Mouse (Mus musculus) embryonic facial prominence, embryonic 11.5 days (tissue): ENCODE measurements around the gene Prom1. TPM values are rescaled to one million over a fixed set of nuclear protein-coding genes. Genes with fewer than 3 reads are reported as not detected.

Source experiments
- ATAC-seq: fragments of 200-750 bp; cut with Nextera tagmentation; replicated peaks from 2 replicates; pipeline ENCODE4 v1.8.0; 2017; ENCODE audit warnings: low read depth; ENCODE audit not compliant: insufficient number of reproducible peaks, low FRiP score, low TSS enrichment
- DNase-seq: peaks from one replicate; pipeline ENCODE4 v3.0.0-alpha.2; 2015; ENCODE audit warnings: low spot score
- H3K27ac ChIP-seq: fragments of 300-500 bp; sonication (generic); replicated peaks from 2 replicates; pipeline ENCODE4 v1.5.1; 2014; ENCODE audit warnings: mild to moderate bottlenecking, low read depth, low read length, control low read depth
- H3K27me3 ChIP-seq: fragments of 300-500 bp; sonication (generic); 2 replicates; pipeline ENCODE4 v1.6.1; 2014; ENCODE audit warnings: mild to moderate bottlenecking, low read length, moderate library complexity, mixed read lengths; ENCODE audit not compliant: control insufficient read depth, insufficient read depth
- H3K36me3 ChIP-seq: fragments of 300-500 bp; sonication (generic); replicated peaks from 2 replicates; pipeline ENCODE4 v1.6.1; 2014; ENCODE audit warnings: low read depth, mild to moderate bottlenecking, low read length, moderate library complexity, mixed read lengths; ENCODE audit not compliant: control insufficient read depth, insufficient read depth
- H3K4me1 ChIP-seq: fragments of 300-500 bp; sonication (generic); 2 replicates; pipeline ENCODE4 v1.6.1; 2014; ENCODE audit warnings: low read length, mixed read lengths; ENCODE audit not compliant: control insufficient read depth, insufficient read depth
- H3K4me2 ChIP-seq: fragments of 300-500 bp; sonication (generic); 2 replicates; pipeline ENCODE4 v1.6.1; 2014; ENCODE audit warnings: low read depth, mild to moderate bottlenecking, control low read depth, low read length, moderate library complexity
- H3K4me3 ChIP-seq: fragments of 300-500 bp; sonication (generic); 2 replicates; pipeline ENCODE4 v1.5.1; 2014; ENCODE audit warnings: low read depth, low read length, control low read depth
- H3K9ac ChIP-seq: fragments of 300-500 bp; sonication (generic); replicated peaks from 2 replicates; pipeline ENCODE4 v1.6.1; 2014; ENCODE audit warnings: mild to moderate bottlenecking, control low read depth, low read length
- H3K9me3 ChIP-seq: fragments of 300-500 bp; sonication (generic); replicated peaks from 2 replicates; pipeline ENCODE4 v1.6.1; 2016; ENCODE audit warnings: mild to moderate bottlenecking, low read length, inconsistent platforms, mixed read lengths; ENCODE audit not compliant: control insufficient read depth
- WGBS: fragments of 180-500 bp; shearing (Covaris S2); extraction: QIAGEN DNeasy Blood & Tissue Kit; methylation state at CpG from one replicate; pipeline ENCODE4 v1.1.7; 2014; 5-methylcytosine and 5-hydroxymethylcytosine counted together
- polyA plus RNA-seq: library from polyadenylated mRNA; unstranded; fragments of >200 nt; fragmentation: Nextera tagmentation; extraction: Ambion mirVana; gene quantifications from 2 replicates; pipeline ENCODE4 v1.2.1, GENCODE M21; 2014

The Prom1 gene
- polyA plus RNA-seq, 1 experiment from 2014 or later: 126 TPM

DNA sequence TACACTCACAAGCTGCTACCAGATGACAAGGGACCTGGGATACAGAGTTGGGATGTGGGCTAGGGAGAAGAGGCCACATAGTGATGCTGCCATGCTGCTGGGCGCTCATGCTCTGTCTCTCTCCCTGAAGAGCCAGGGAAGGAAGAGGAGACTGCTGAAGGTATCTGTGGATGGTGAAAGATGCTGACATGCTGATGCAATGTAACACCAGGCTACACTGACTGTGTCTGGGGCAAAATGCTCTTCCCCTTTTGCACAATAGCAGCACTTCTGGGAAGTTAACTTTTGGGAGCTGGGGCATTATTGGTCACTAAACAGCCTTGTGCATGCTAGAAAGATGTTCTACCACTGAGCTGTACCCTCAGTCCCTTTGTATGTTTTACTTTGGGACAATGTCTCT, 26.4 kb downstream of the Prom1 start:
- DNase-seq (no peak), ATAC-seq (no peak)
- Histone ChIP-seq H3K9me3 (no peaks in the 10 kb centered on the region), H3K4me1 (no peaks in the 10 kb centered on the region), H3K27me3 (no peaks in the 10 kb centered on the region), H3K27ac (no peak overlapping the region), H3K4me2 (no peak overlapping the region), H3K36me3 (0 out of 2 replicates have a peak, but pooled peaks cover under 1% of the 10 kb centered on the region), H3K4me3 (no peak overlapping the region), H3K9ac (no peak overlapping the region)
- WGBS: 94% methylated on average over 1 of the region's 1 CpGs

GRCm38 (mm10) chr5:44073634-44074033, 28.2 kb downstream of the Prom1 start:
- 80% methylated on average over 3 of the region's 3 CpGs for WGBS

GRCm38 (mm10) chr5:44070529-44071133, 31.2 kb downstream of the Prom1 start:
- H3K4me1 ChIP-seq: no peaks in the 10 kb centered on the region
- H3K36me3 ChIP-seq: no peaks in the 10 kb centered on the region
- no peak overlapping the region for H3K4me2 ChIP-seq
- ATAC-seq: no peak
- DNase-seq: no peak
- no peaks in the 10 kb centered on the region for H3K27me3 ChIP-seq
- 86% methylated on average over 7 of the region's 7 CpGs for WGBS
- H3K9ac ChIP-seq: no peak overlapping the region
- no peak overlapping the region for H3K27ac ChIP-seq
- no peaks in the 10 kb centered on the region for H3K9me3 ChIP-seq
- H3K4me3 ChIP-seq: no peak overlapping the region

More at GRCm38 (mm10) chr5:44073634-44074033, 28.2 kb downstream of the Prom1 start:
- Histone ChIP-seq H3K4me3 (no peak overlapping the region), H3K27ac (no peak overlapping the region), H3K9me3 (no peaks in the 10 kb centered on the region), H3K36me3 (no peaks in the 10 kb centered on the region), H3K9ac (no peak overlapping the region), H3K27me3 (no peaks in the 10 kb centered on the region), H3K4me2 (no peak overlapping the region), H3K4me1 (no peaks in the 10 kb centered on the region)
- DNase-seq: no peak
- ATAC-seq: no peak

GRCm38 (mm10) chr5:44058258-44058657, 43.6 kb downstream of the Prom1 start:
- H3K4me1 ChIP-seq: no peaks in the 10 kb centered on the region
- no peak overlapping the region for H3K4me3 ChIP-seq
- H3K4me2 ChIP-seq: no peak overlapping the region
- H3K27ac ChIP-seq: no peak overlapping the region
- no peaks in the 10 kb centered on the region for H3K27me3 ChIP-seq
- no peaks in the 10 kb centered on the region for H3K9me3 ChIP-seq
- H3K9ac ChIP-seq: no peak overlapping the region
- DNase-seq (no peak), ATAC-seq (no peak)
- no peaks in the 10 kb centered on the region; the same call in 1 of the 2 replicates for H3K36me3 ChIP-seq
- WGBS: 97% methylated on average over 3 of the region's 3 CpGs

- Histone ChIP-seq H3K27me3 (no peaks in the 10 kb centered on the region), H3K36me3 (no peaks in the 10 kb centered on the region), H3K9ac (no peak overlapping the region), H3K4me3 (no peak overlapping the region), H3K27ac (no peak overlapping the region), H3K4me1 (no peaks in the 10 kb centered on the region), H3K4me2 (no peak overlapping the region), H3K9me3 (no peaks in the 10 kb centered on the region)
- ATAC-seq (no peak), DNase-seq (no peak)
- 64% methylated on average over 8 of the region's 8 CpGs for WGBS
These were observed 51.6 kb downstream of the Prom1 start for GRCm38 (mm10) chr5:44050213-44050612.

DNA sequence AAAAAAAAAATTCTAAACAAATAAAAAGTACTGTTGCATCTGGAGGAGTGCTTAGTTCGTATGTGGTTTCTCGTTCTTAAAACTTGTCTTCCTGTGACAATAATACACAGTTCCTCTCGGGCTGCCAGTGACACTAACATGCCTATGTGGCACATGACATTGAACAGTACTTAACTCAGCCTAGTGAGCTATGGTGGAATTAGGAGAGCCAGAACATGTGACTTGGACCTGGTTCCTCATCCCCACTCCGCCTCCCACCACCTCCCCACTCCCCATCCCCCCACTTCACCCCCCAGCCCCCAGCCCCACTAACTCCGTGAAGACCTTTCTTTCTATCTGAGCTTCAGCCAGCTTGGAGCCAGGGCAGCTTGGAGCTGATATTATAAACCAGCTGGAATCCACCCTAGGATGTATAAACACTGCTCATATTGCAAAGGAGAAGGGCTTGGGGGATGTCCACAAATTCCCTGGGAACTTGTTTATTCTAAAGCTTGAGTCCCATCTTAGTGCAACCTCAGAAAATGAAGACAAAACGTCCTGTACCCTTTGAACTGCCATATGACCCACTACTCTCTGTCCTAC, 52.3 kb downstream of the Prom1 start:
- H3K9ac ChIP-seq: no peak overlapping the region
- no peak for DNase-seq
- H3K27me3 ChIP-seq: no peaks in the 10 kb centered on the region
- H3K4me3 ChIP-seq: no peak overlapping the region
- H3K4me2 ChIP-seq: no peak overlapping the region
- no peaks in the 10 kb centered on the region for H3K36me3 ChIP-seq
- H3K27ac ChIP-seq: no peak overlapping the region
- no peaks in the 10 kb centered on the region for H3K9me3 ChIP-seq
- 66% methylated on average over 6 of the region's 6 CpGs for WGBS
- ATAC-seq: no peak
- no peaks in the 10 kb centered on the region for H3K4me1 ChIP-seq

GRCm38 (mm10) chr5:44048568-44049363, 53.1 kb downstream of the Prom1 start:
- H3K4me1 ChIP-seq: no peaks in the 10 kb centered on the region
- no peak overlapping the region for H3K4me2 ChIP-seq
- DNase-seq: peak; percentile 87
- no peak overlapping the region for H3K9ac ChIP-seq
- WGBS: 29% methylated on average over 5 of the region's 5 CpGs
- no peak overlapping the region for H3K4me3 ChIP-seq
- H3K27me3 ChIP-seq: no peaks in the 10 kb centered on the region
- H3K9me3 ChIP-seq: no peaks in the 10 kb centered on the region
- H3K36me3 ChIP-seq: no peaks in the 10 kb centered on the region
- ATAC-seq: no peak
- no peak overlapping the region for H3K27ac ChIP-seq

DNA sequence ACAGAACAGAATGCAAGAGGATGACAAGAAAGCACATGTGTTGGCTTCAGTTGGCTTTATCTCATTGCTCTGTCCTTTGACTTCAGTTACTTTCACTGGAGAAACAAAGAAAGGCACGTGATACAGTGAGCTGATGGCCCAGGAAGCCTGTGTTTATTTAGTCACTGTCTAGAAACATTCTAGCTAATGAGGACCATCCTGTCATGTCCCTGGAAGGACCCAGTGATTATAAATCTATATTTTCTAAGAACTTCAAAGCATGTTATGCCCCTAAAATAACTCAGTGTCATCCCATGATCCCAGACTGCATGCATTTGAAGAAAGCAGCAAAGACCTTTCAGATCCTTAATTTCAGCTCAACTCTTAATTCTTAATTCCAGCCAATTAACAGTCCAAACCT, 60.1 kb downstream of the Prom1 start:
- WGBS: 56% methylated on average over 1 of the region's 1 CpGs

More for the DNA sequence above, 60.1 kb downstream of the Prom1 start:
- H3K9ac ChIP-seq: no peak overlapping the region
- no peak overlapping the region for H3K4me3 ChIP-seq
- no peak overlapping the region for H3K27ac ChIP-seq
- H3K9me3 ChIP-seq: no peaks in the 10 kb centered on the region
- no peak overlapping the region for H3K4me2 ChIP-seq
- DNase-seq: no peak
- no peaks in the 10 kb centered on the region for H3K4me1 ChIP-seq
- no peaks in the 10 kb centered on the region for H3K27me3 ChIP-seq
- ATAC-seq: no peak
- H3K36me3 ChIP-seq: peaks cover 3% of the 10 kb centered on the region
